Mouse (Mus musculus) CD4-positive, CD25-positive, alpha-beta regulatory T cell, adult 4 months (primary cell): ENCODE results near the gene Dusp8. TPM values are rescaled to one million over a fixed set of nuclear protein-coding genes. Genes with fewer than 3 reads are reported as not detected.
"Not testable (repeated sequence)": the region's sequence is repeated elsewhere in the genome, so short reads cannot be mapped to it uniquely, and the experiment has no call there.

Source experiments
- ATAC-seq: one replicate; pipeline ENCODE4 v1.8.0; 2017
- polyA plus RNA-seq, 2 experiments: library from polyadenylated mRNA; unstranded; fragments of 100-300 nt; shearing (Covaris generic); gene quantifications; one replicate each; pipeline ENCODE4 v1.2.1; 2017

Dusp8 gene
- under 1 TPM in 1 of 2 experiments, not detected in 1; 0.17 TPM for polyA plus RNA-seq

DNA sequence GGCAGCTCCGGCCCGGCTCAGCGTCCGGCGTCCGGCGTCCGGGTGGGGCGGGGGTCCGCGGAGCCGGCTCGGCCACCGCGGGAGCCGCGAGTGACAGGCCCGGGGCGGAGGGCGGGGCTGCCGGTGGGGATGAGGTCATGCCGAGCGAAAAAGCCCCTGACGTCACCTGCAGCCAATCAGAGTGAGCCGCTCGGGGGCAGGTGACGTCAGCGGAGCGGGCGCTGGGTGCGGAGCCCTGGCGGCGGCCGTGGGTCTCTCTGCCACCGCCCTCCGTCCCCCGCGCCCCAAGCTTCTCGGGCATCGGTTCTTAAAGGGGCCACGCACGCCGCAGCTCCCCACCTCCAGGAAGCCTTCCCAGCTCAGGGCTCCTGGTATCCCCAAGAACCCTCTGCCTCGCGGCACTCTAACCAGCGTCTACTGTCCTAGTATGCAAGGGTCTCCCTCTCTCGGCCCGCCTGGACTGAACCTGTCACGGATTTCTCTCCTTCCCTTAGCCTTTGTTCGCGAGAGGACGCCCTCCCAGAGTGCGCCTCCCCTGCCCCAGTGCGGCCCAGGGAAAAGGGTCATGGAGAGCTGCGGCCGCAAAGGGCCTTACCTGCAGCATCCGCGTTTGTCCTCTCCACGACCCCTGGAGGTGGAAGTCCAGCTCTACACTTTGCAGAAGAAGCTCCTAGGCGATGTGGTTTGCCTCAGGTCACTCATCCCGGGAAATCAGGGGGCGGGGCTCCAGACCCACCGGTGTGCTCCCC is at the start of gene Dusp8:
TSS of gene Dusp8 (minus strand) at position 661 of the 749 bp plus-strand sequence.
- ATAC-seq = peak; percentile 89

DNA sequence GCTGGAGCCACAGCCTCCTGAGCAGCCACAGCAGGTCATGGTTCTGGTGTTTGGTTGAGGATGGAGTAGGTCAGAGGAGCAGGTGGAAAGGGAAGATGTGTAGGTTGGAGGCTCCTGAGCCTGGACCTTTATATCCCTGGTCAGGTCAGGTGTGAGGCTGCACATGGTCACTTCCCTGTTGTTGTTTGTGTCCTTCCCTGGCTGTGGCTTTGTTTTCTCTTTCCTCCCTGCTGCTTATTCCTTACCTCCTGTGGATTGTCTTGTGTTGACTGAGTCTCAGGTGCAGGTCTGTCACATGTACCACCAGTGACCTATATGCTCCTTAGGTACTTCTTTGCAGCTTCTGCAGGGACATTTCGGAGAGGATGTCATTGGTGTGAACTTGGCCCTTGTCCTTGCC is 48.9 kb upstream of the Dusp8 start, which contains the start of gene Gm45337:
TSS of gene Gm45337 (minus strand) at position 101 of the 400 bp plus-strand sequence.
- ATAC-seq = no peak

DNA sequence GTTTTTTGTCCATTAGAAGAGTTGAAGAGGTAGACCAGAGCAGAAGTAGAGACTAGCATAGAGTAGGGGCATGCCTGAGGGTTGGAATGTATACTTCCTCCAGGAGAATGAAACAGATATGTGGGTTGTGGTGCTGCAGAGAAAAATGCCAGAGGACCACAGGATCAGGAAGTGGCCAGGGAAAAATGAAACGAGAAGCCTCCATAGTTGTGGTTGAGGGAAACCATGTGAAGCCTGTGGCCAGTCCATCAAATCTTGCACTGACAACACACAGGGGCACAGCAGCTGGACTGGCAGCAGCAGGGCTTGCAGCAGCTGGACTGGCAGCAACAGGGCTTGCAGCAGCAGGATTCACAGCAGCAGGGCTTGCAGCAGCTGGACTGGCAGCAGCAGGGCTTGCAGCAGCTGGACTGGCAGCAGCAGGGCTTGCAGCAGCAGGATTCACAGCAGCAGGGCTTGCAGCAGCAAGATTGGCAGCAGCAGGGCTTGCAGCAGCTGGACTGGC is 47.9 kb upstream of the Dusp8 start:
- ATAC-seq = not testable (repeated sequence)

DNA sequence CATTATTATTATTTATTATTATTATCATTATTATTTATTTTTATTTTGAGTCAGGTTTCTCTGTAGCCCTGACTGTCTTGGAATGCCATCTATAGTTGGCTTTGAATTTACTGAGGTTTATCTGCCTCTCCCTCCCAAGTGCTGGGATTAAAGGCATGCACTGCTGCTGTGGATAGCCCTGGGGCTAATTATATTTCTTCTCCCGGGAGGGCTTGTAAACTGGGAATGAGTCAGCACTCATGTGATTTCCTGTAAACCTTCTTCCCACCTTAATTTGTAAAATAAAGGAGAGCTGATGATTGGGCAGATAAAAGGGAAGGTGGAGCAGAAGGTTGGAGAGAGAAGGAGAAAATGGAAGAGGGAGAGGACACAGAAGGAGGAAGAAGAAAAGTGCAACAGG is 45.1 kb upstream of the Dusp8 start:
- ATAC-seq = no peak

DNA sequence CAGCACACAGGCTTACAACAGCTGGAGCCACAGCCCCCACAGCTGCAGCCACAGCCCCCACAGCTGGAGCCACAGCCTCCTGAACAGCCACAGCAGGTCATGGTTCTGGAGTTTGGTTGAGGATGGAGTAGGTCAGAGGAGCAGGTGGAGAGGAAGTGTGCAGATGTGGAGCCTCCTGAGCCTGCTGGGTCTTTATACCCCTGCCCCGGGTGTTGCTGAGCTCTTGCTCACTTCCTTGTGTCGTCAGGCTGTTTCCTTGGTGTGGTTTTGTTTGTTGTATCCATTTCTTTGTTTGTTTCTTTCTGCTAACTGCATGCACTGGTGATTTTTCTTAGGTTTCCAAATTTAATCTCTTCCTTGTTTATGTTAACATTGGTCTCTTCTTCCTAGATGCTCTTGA is 40.3 kb upstream of the Dusp8 start, which contains the start of gene Gm39115:
TSS of gene Gm39115 (minus strand) at position 101 of the 400 bp plus-strand sequence.
- not testable (repeated sequence) for ATAC-seq

DNA sequence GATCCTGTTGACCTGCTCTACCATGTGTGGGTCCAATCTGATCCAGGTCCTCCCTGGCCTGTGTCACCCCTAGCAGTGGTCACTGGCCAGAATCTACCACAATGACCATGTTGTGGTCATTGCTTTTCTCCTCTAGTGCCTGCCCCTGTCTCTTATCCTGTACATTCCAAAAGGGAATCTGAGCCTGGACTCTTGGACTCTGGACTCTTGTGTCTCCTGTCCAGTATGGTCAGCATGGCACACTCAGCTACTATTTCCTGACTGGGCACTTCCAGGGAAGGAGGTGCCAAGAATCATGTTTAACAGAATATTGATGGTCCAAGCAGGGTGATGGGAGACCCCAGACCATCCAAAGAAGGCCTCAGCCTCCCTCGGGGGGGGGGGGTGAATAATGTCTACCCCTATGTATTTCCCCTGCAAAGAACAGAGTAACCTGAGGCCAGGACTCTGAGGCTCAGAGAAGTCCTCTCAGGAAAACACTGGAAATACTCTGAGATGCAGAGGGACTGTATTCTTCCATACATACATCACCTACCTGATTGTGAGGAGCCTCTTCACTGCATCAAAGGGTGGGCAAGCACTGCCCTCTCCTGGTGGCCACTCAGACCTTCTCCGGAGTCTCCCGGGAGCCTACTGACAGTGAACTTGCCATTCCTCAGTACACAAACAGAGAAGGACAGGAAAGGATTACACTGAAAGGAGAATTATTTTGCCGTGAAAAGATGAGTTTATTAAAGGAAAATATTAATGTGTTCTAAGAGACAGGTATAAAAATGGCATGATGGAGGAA is 38.8 kb upstream of the Dusp8 start:
- no peak for ATAC-seq

DNA sequence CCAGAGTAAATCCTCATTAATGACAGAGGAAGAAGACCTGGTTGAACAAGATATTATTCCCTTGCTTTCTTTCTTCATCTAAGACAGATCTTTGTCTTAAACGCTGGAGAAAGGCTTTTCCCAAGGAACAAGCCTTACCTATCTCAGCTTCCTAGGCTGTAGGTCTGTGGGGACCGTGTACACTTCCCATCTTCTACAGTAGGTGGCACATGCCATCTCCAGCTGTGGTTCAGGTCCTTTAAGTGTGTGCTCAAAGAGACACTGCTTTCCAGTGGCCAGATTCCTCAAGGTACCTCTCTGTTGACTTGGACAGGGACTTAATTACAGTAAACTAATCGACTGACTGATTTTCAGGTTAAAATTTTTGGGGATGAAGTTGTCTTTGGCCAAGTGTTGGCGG is 33.2 kb upstream of the Dusp8 start:
- no peak for ATAC-seq

DNA sequence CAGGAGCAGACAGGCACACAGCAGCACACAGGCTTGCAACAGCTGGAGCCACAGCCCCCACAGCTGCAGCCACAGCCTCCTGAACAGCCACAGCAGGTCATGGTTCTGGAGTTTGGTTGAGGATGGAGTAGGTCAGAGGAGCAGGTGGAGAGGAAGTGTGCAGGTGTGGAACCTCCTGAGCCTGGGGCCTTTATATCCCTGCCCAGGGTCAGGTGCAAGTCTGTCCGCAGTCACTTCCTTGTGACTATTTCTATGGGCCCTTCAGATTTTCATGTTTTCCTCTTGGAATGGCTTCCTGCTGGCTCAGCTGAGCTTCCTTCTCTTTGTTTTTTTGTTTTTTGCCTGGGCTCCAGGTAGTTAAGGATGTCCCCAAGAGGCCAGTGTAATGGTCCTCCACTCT is 25.0 kb upstream of the Dusp8 start, which contains the start of gene Gm45618:
TSS of gene Gm45618 (minus strand) at position 101 of the 400 bp plus-strand sequence.
- not testable (repeated sequence) for ATAC-seq

DNA sequence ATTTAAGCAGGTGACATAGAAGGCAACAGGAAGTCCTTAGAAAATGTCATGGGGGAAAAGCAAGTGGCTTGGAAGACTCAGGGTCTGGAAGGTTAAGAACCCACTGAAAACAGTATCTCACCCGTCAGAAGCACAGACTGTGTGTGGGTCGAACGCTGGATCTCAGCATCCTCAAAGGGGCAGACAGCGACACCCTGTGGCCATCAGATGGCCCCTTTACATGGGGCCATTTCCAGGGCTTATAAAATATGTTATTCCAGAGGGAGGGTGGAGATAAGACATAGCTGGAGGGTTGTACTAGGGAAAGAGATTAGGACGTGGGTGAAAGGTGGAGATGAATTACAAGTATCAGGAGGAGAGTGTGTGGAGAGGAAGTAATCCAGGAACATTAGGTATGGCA is 24.0 kb upstream of the Dusp8 start:
- no peak for ATAC-seq

DNA sequence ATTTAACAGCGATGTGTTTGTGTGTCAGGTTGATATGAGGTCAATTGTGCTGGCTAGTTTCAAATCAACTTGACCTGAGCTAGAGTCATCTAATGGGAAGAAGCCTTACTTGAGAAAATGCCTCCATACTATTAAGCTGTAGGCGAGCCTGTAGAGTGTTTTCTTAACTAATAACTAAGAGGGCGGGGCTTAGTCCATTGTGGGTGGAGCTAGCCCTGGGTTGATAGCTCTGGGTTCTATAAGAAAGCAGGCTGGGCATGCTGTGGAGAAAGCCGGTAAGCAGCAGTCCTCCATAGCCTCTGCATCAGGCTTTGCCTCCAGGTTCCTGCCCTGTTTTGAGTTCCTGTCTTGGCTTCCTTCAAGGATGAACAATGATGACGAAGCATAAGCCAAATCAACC is 9.1 kb upstream of the Dusp8 start:
- ATAC-seq = no peak

DNA sequence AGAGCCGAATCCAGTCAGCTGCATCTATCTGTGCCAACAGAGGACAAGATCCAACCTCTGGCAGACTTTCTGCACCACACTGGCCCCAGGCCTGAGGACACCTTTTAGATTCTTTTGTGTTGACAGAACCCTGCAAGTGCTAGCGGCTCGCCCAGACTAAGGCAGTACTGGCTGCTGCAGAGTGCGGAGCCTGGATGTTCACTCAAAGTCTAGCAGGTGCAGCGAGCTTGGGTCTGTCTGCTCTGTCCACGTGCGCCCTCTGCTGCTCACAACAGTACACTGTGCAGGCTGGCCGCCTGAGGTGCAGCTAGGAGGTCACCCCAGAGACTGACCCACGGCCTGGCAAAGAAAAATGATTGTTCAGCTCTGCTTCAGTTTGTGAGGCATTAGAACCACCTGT is 2.1 kb upstream of the Dusp8 start:
- peak; percentile 60 for ATAC-seq

DNA sequence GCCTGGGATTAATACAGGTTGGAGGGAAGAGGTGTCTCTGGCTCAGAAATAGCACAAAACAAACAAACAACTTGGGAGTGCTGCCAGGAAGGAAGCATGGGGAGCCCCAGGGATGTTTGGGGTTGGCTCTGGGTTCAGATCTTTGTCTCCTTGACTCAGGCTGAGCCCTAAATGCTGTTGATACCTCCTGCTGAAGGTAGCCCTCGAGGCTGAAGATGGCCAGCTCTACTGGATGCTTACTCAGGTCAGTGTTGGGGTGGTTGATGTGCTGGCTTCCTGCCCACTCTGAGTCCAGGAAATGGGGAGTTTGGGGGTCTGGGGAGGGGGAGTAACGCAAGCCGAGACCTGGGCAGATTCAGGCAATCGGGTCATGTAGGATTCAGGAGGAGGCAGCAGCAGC is 1.1 kb upstream of the Dusp8 start:
- ATAC-seq = no peak

DNA sequence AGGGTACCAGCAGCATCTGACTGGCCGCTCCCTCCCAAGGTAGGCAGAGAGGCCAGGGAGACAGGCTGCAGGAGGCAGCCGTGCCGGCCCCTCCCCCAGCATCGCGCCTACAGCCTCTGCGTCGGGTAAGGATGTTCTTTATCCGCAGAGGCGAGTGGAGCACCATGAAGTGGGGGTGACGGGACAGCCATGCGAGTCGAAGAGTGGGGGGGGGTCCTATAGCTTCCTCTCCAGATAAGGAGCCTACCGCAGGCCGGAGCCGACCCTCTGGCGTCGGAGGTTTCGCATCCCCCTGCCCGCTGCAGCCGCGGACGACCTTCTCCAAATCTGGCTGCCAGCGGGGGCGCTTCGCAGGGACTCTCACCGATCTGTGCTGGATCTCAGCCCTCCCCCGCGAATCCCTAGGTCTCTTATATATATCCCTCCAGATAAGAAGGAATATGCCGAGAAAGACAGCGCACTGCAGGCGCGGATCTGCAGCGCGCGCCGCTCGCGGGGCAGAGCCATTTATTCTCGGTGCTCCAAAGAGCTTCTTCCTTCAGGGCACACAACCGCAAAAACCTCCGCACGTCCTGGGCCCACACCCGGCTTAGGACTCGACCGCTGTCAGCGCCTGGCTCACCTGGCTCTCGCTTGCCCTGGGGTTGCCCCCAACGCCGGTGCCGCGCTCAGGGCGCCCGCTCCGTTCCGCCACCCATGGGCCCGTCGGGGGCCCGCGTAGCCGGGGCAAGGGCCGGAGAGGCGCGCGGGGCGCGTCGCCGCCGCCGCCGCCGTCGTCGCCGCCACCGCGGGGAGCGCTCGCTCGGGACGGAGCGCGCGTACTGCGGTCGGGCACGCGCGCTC is 1.1 kb downstream of the Dusp8 start:
- ATAC-seq = peak; percentile 9

DNA sequence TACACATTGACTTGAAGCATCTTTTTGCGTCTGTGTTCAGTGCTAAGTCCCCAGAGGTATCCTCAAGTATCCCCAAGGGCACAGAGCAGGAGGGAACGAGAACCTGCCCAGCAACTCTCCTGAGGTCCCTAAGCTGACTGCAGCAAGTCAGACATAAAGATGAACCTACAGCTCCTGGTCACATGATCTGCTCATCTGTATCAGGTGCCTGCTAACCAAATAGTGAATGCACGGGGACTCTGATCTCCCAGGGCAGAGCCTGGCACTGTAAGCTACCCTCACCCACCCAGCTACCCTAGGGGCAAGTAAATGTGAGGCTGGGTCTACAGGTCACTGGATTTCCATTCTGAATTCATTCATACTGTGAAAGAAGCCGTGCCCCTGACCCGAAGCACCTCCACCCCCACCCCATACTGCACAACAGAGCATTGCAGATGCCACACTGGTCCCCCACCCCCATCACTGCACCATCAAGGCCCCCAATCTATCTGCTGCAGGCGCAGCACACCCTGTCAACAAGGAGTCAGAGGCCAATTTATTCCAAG is 1.9 kb downstream of the Dusp8 start:
- no peak for ATAC-seq

DNA sequence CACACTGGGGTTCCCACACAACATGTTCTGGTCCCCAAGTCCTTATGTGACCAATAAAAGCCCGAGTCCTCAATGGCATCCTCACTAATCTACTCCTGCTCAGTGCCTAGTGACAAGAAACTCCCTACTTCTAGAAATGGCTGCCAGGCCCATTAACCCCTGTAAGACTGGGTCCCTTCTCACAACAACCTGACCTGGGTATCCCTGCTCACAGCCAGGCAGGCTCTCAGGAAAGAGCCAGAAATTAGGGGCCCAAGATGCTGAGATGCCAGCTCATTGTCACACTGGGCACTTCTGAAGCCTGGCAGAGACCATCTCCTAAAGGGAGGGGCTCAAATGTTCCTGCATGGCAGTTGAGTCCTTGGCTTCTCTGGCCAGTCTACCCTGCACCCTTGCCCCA is 2.7 kb downstream of the Dusp8 start:
- no peak for ATAC-seq

DNA sequence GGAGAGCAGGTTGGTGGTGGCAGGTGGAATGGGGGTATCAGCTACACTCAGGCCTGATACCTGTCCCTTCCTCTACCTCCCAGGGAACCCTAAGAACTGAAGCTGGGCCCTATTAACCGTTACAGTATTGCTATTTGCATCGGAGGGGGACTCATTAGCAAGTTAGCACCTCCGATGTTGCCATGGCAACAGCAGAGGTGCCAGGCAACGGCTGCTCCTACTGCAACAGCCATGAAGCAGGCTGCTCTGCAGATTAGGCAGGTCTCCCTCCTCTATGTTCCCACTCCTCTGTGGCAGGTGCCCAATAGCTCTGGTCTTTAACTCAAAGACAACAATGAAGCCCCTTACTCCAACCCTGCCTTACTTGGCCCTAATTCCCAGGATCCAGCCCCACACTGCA is 3.8 kb downstream of the Dusp8 start:
- ATAC-seq = no peak

DNA sequence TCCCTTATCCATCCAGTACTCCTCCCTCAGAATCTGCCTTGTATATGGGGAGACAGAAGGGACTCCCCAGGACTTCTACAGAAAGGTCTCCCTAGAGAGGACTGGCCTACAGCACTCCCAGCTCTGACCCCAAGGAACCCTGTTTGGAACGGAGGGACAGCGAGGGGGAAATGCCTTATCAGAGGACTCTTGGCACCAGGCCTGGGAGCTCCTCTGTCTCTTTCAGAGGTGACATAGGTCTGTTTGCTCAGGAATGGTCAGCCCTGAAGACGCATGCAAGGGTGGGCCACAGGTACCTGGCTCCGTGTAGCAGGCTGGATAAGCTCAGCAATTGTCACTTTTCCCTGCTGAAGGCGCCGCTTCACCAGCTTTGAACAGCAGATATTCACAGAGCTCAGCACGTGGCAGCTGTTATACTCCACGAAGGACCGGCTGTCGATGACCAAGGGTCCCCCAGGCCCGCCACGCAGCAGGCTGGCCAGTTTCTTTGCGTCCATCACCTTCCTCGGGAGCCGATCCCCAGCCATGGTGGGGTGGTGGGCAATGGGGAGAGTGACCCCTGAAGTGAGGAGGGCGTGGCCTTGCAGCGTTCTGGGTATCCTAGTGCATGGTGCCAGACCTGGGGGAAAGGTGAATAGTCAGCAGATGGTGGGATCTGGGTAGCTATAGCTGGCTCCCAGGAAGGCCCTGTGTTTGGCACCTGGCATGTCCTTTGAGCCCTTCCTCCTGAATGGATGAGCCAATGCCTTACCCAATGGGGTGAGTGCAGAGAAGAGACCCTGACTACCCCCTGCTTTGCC is 5.8 kb downstream of the Dusp8 start:
- ATAC-seq = no peak

DNA sequence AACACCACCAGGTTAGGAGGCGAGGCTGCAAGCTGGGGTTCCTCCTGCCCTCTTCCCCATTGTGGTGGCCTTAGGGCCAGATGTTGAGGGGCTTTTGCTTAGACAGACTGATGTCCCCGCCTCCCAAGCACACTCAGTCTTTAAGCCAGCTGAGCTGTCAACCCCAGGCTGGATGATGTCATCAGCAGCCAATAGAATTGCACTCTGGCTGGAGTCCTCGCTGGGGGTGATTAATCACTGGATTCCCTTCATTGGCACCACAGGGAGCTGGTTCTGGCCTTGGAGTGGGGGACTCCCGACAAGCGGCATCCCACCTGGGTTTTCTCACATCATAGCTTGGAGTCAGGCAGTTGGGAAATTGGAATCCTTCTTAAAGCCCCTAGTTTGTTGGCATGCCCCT is 6.8 kb downstream of the Dusp8 start:
- ATAC-seq = no peak

DNA sequence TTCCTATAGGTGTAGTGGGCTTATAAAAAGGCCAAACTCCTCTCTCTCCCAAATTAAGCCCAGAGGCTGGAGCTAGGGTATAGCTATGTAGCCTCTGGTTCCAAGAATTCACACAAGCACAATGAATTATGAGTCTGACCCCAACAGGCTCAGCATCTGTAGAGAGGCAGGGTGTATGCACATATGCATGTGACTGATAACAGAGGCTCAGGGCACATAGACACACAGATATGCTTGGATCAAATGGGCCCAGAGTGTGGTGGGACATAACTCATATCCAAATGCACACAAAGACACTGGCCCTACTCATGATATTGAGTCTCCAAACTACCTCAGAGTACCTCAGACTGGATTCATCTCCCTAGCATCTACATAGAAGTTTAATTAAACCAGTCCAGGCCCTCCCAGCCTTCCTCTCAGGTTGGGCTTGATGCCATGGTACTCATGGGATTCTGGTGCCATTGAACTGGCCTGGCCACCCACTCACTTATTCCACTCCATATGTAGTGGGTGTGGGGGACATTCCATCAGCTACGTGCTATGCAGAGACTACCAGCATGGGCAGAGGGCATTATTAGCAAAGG is 8.5 kb downstream of the Dusp8 start:
- no peak for ATAC-seq

DNA sequence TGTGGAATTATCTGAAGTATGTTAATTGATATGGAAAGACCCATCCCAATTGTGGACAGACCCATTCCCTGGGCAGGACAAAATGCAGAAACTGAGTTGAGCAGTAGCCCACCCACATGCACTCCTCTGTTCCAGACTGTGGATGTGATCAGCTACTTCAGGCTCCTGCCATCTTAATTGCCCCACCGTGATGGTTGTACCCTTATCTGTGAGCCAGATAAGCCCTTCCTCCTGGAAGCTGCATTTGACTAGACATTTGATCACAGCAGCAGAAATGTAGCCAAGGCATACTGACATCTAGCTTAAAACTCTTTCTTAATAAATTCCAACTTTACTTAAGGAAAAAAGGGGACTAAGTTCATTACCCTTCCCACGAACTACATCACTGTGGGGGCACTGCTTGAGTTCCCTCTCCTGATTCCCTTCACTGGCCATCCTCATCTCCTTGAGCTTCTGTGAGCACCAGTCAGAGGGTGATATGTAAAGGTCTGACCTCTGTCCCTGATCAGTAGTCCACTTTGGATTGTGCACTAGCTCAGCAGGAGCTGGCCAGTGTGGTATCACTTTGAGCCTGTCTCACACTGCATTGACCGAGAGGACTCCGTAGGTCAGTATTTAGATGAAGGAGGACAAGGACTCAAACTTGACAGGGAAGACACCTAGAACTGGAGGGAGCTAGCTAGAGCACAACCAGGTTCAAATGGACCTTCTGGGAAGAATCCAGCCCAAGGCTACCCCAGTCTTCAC is 9.3 kb downstream of the Dusp8 start:
- ATAC-seq = no peak
